Mouse (Mus musculus): ENCODE data around the gene Rcbtb2. TPM values are rescaled to one million over a fixed set of nuclear protein-coding genes. Genes with fewer than 3 reads are reported as not detected.

Gene Rcbtb2
- total RNA-seq, 2 experiments from 2014 or later = 40.6 to 44.4 TPM

DNA sequence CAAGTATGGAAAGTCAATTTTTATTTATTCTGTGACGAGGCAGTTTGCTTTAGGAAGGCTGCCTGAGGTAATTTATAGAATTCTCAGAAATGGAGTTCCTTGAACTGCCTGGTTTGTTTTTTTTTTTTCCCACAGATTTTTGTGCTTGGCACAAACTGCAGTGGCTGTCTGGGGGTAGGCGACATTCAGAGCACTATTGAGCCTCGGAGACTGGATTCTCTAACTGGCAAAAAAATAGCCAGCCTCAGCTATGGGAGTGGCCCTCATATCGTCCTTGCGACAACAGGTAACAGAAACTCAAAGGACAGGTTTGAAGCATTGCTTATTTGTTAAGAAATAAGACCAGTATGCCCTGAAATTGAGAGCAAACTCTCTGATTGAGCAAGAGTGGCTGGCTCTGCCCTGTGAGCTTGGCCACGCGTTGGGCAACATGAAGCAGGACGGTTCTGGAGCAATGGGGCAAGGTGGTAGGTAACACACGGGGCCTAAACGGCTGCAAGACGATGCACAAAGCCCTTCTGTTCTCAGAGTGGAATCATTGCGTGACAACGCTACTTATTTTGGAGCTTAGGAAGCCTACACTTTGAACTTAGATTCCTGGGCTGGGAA is 39.5 kb downstream of the Rcbtb2 start:
- no peak for DNase-seq

DNA sequence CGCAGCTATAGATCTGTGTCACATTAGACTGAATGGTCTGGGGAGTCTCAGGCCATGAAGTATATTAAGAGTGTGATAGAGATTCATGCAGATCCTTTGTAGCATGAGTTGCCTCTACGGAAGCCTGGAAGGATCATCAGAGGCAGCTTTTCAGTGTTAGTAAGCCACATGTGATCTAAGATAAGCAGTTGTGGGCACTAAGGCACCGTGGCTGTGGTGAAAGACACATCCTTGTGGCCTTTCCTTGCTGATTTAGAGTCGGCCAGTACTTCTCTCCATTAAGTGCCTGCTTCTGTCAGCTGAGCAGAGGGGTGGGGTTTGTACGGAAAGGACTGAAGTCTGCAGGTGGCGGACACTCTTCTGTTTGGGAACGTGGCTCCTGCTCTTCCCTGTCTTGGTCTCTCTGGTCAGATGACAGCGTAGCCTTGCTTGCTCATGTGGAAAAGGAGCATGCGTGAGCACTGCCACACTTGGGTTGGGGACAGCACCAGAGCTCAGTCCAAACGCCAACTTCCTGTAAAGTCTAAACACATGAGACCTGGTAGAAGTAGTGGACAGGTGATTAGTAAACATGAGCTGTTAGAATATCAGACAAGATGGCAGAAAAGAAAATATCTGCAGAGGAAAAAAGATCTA is 40.6 kb downstream of the Rcbtb2 start:
- no peak for DNase-seq

DNA sequence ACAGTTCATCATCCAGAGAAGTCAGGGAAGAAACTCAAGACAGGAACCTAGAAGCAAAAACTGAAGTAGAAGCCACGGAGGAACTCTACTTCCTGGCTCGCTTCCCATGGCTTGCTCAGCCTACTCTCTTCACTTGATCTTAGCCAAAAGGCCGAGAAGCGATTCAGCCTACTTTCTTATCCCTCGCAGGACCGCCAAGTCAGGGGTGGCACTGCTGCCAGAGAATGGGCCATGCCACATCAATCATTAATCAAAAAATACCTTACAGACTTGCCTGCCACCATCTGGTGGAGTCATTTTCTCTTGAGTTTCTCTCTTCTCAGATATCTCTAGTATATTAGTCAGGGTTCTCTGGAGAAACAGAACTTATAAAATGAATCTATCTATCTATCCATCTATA is 42.3 kb downstream of the Rcbtb2 start:
- DNase-seq = no peak

DNA sequence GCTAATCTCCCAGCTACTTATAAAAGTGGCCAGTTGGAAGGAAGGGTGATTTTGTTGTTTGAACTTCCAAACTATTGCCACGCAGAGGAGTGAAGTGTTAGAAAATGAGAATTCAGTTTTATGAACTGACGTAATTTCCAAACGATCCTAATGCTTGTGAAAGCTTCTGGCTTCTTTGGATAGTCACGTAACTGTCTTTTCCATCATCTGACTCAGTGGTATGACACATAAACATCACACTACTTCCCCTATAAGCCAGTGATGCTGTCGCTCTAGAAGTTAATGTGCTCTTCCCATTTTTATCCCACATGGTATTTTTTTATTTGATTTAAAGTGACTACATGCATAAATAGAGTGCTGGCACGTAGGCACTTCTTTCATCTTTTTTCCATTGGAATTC is 45.8 kb downstream of the Rcbtb2 start:
- DNase-seq = no peak

DNA sequence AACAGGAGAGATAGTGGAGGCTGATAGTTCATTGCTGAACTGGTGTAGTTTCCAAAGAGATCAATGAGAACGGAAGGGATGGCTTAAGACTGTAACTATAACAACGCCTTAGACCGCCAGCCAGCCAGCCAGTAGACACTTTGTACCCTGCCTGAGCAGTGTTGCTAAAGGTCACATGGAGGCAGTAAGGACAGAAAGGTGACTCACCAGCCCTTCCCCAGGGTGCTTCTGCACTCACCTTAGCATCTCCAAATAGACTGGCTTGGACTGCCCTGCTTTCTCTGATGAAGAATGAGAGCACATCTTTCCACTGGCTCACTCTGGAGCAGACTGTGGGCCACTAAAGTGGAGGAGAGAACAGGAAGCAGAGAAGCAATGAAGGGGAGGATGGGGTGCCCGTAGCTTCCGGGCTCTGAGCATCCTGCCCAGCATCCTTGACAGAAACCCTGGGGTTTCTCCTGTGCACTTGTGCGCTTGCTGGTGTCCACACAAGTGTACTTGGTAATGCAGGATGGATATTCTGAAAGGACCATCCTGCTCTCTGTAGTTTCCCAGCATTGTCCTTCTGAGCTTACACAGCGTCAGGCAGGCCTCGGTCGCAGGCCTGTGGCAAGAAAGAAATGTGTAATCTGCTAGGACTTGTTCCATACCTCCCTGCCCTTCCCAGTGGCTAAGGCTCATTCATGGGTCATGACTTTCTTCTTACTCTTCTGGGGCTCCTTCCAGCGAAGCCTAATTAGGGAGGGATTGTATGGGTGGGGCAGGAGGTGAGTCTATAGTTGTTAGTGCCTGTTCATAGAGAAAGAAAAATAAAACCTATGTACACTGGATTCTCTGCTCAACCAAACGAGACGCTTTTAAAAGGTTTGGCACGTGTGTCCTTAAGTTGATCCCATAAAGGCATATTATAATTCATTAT is 47.3 kb downstream of the Rcbtb2 start:
- DNase-seq = no peak

DNA sequence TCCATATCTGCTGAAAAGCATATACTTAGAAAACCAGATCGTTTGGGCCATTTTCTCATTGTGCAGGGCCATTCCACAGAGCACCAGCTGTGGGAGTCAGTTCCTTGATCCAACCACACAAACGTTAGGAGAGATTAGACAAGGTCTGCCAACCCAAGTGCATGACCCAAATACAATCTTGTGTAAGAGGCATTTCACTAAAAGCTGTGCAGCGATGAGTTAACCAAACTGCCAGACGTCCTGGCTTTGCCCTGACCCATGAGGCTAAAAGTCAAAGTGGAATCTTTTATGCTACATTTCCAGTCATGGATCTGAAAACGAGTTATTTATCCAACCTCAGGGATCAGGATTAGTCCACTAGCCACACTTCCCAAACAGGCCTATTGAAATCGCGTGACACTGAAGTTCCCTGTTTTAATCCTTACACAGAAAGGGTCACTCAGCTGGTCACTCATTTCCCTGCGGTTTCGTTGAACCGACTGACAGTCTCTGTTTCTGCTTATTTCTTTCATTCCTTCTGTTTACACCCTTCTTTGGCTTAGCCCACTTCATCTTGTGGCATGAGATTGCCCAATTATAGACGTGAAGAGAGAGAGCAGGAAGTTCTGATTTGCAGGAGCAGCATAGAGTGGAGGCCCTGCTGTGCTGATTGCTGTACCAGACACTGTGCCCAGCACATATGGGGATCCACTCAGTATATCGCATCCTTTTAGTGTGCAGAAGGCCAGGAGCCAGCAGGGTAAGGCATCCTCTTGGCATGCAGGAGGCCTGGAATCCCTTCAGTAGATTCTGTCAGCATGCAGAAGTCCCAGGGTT is 49.6 kb downstream of the Rcbtb2 start:
- DNase-seq = no peak

DNA sequence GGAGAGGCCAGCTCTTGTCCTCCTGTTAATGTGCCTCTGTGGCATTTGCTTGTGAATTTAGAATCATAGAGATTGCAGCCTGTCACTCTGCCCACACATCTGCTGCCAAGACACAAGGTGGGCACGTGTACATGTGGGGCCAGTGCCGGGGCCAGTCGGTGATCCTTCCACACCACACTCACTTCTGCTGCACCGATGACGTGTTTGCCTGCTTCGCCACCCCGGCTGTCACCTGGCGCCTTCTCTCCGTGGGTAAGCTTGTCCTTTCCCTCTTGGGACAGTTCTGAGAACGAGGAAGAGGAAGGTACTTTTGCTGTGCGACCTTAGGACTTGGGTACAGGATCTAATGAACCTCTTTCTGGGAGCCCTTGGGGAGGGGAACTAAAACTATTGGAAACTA is 50.8 kb downstream of the Rcbtb2 start:
- DNase-seq = no peak

DNA sequence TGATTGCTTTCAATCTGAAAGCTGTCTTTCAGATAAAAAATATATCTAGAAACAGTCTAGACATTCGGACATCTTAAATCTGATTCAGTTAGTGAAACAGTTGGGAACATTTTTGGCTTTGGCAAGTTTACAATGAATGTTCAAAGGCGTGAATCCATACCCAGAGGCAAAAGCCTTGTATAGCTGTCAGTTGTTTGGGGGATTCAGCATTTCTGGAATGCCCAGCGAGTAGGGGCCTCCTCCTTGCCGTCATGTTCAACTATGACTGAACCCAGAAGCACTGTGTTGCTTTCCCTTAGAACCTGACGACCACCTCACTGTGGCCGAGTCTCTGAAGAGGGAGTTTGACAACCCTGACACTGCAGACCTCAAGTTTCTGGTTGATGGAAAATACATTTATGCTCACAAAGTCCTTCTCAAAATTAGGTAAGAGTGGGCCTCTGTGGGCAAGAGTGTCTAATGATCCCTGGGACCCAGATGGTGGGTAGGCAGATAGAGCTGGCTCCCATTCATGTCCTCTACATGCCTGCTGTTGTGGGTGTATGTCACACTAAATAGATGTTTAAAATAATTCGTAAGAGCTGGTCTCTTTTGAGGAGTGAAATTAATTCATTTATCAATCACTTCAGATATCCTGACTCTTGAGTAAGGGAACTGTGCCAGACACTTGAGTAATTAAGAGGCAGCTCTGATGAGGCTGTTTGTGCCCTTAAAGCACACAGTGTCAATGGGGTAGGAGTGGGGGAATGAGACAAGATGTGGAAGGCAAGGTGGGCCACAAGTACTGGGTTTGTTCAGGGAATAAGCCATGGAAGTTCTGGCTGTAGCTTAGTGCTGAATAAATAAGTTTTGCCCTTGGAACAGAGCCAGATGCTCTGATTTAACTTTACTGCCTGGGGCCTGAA is 51.5 kb downstream of the Rcbtb2 start:
- no peak for DNase-seq

DNA sequence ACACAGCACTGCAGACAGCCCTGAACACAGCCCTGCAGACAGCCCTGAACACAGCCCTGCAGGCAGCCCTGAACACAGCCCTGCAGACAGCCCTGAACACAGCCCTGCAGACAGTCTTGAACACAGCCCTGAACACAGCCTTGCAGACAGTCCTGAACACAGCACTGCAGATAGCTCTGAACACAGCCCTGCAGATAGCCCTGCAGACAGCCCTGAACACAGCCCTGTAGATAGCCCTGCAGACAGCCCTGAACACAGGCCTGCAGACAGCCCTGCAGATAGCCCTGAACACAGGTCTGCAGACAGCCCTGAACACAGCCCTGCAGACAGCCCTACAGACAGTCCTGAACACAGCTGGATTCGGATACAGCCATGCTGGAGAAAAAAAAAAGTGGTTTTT is 52.2 kb downstream of the Rcbtb2 start:
- no peak for DNase-seq

DNA sequence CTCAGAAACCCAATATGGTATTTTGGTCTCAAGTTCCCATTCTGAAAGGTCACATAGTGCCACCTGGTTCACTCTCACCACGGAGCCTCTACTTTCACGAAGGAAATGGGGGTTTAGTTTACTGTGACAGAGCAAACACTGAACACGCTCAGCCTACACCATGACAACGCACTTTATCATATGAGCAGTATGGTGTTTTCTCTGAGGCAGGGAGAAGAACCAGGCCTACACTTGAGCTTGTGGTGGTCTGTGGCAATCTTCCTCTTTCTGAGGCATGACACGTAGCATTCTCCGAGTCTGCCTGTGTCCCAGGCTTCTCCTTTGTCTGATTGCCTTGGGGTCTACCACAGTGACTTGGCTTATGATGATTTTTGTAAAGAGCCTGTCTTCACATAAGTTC is 53.0 kb downstream of the Rcbtb2 start:
- no peak for DNase-seq

DNA sequence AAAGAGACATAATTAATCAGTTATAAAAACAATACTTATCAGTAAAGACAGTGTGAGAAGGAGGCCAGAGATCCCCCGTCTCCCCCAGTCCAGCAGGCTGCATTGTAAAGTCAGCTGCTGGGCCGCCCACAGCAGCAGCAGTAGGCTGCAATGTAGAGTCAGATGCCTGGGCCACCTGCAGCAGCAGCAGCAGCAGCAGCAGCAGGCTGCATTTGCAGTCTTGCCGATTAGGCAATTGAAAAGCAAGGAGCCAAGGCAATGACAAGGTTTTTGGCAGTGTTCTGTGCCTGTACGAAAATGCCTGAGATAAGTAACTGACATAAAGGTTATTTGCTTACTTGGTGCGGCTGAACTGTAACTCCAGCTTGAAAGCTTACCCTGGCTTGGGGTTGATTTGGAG is 53.4 kb downstream of the Rcbtb2 start:
- DNase-seq = no peak

DNA sequence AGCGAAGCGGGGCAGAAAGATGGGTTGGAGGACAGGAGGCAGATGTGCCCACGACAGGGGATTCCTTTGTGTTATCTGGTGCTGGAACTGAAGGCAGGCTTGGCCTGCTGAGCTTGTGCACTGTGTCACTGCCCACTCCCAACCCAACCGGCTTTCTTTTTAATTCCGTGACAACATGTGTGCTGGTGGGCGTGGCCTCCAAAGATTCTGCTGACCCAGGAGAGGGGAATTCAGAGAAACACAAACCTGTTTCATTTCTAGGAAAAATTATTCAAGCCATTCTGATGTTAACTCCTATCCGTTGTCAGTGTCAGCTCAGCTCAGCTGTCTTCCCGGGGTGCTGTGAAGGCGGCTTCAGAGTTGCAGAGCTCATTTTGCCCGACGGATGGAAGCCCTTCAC is 55.1 kb downstream of the Rcbtb2 start:
- DNase-seq = no peak

DNA sequence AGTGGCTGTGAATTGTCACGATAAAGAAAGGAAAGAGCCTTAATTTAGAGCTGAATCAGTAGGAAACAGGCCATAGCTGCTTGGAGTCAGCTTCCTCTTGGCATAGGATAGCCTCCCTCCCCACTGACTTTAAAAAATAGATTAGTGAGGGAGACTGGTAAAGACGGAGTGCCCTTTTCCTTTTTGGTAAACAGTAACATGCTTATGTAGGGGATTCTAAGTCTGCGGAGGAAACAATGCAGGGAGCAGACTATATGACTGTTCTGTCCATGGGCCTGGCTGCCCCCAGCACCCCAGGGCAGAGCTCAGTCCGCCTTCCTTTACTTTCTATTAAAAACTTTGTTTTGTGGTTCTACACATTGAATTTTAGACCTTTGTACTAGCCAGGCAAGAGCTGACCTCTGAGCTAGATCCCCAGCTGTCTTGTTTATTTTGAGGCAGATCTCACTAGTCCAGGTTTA is 56.4 kb downstream of the Rcbtb2 start:
- no peak for DNase-seq

DNA sequence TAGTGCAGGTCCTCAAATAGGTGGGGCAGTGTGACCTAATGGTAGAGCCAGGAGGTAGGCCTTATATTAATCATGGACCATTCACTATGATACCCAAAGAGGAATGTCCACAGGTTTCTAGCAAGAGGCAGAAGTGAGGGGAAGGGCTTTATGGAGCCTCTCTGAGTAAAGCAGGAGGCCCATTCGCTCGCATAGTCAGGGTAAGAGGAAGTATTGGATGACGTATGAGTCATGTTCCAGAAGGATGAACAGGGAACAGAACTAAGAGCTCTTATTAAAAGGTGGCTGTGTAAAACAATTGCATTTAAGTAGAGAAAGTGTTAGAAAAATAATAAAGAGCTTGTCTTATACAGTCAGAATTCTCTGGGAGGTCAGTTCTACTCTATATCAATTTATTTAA is 57.8 kb downstream of the Rcbtb2 start:
- DNase-seq = no peak

DNA sequence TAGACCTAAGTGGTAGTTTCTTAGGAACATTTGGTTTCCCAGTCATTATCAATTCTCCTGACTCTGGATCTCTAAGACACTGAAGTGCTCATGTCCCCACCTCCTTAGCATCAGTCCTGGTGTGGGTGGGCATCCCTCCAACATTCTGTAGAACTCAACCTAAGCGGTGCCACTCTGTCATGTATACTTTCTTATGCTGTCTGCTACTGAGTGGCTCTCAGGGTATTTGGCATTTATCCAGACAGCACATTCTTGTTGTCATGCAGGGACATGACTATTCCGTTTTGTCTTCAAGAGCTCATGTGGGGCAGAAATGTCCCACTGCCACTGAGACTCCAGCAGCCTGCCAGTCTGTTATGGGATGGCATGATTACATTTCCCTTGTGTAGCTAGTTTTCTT is 58.3 kb downstream of the Rcbtb2 start:
- no peak for DNase-seq

DNA sequence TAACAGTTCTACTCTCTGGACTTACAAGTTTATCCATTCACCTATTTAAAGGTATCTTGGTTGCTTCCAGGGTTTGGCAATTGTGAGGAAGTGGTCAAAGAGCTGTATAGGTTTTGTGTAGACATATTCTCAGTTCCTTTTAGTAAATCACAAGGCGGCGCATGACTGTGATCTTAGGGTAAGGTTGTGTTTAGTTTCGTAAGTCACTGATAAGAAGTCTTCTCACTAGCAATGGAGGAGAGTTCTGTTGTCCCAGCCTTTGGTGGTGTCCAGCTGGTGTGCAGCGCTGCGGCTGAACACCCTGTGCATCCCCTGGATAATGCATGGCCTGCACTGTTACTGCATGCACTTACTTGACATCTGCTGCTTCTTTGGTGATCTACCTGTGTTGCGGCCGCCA is 64.0 kb downstream of the Rcbtb2 start:
- no peak for DNase-seq

DNA sequence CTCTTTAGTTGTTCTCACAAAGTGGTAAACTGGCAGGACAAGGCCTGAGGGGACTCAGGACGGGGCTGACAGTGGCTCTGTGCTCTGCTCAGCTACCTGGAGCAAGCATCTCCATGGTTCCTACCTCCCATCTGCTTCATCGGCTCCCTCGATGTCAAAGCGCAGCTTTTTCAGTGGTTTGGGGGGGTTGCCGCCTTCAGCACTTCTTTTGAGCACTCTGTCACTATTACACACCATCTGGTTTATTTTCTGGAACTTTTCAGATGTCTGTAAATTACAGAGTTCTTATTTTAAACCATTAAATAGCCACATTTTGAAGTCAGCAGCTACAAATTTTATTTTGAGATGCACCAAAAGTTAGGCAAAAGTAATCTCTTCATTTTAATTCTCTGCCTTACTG is 76.2 kb downstream of the Rcbtb2 start:
- no peak for DNase-seq

DNA sequence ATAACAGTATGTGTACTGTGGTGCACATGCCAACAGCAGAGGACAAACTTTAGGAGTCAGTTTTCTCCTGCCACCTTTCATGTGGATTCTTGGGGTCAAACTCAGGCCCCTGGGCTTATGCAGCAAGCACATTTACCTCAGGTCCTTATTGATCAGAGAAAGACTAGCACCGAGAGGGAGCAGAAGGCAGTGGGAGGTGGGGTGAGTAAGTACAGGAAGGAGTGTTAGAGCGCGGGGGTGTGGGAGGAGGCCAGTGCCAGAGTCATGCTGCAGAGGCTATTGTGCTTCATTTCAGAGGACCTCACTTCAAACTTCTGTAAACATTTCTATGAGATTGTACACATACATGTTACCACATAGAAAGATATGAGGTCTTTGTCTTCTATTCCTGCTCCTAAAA is 78.6 kb downstream of the Rcbtb2 start:
- DNase-seq = no peak

DNA sequence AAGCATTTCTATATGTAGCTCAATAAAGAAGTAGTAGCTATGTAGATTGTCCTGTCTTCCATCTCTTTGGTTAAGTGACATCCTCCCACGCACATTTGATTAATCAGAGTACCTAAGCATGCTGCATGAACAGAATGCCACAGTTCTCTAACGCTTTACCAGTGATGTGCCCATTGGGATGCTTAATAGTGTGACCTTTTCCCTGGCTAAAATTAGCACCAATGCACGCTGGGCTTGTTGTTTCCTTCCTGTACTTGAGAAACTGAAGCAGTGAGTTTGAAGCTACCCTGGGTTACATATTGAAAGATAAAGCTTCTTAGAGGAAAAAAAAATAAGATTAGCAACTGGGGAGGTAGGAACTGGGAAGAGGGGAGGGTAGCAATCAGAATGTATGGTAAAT is 81.2 kb downstream of the Rcbtb2 start:
- no peak for DNase-seq

DNA sequence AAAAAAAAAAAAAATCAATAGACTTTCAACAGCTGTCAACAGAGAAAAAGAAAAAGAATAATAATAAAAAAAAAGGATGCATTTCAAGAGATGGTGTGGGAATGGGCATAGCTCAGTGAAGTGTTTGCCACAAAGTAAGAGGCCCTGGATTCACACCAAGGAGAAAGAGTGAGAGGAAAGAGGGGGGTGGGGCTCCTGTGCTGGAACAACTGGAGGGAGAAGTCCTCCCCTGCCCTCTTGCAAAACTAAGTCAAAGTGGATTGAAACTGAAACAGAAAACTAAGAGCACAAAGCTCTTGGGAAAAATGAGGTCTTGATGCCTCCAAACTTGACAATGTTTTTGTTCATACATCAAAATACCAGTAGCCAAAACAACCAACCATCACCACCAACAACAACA is 86.4 kb downstream of the Rcbtb2 start:
- no peak for DNase-seq

DNA sequence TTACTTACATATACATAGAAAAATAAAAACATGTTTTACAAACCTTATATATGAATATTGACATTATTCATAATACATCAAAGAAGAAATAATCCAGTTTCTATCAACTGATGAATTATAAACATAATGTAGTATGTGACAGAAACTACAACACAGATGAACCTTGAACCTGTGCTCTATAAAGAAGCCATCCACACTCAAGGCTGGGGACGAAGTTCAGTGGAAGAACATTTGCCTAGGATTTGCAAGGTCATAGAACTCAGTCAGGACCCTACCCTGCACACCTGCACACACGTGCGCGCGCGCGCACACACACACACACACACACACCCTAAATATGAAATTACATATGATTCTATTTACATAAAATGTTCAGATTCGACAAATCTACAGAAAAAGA is 87.4 kb downstream of the Rcbtb2 start:
- DNase-seq = no peak

DNA sequence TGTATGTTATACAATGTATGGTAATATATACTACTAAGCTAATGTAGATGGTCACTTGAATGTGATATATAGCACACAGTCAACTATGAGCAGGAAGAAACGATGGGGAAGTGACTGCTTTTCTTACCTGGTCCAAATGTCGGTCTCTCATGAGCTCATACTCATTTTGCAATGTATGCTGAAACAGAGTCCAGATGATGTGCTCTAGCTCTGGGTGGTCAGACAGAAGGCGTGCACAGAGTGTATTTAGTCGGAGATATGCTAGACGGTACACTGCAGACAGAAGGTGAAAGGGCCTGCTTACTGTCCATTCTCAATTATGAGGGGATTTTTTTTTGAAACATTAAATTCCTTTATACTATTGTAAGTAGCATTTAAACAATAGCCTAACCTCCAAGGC is 88.6 kb downstream of the Rcbtb2 start:
- DNase-seq = no peak
